Mouse (Mus musculus) embryonic fibroblast, embryonic 13.5 days (primary cell): ENCODE data around the gene Cast.

ENCODE experiments used
- CTCF ChIP-seq: IDR thresholded peaks from 2 replicates; pipeline ENCODE4 v1.5.1; 2011; ENCODE audit warnings: mild to moderate bottlenecking, control low read depth, low read length, moderate library complexity, borderline replicate concordance; ENCODE audit not compliant: insufficient read depth
- POLR2A ChIP-seq: IDR thresholded peaks from 2 replicates; pipeline ENCODE4 v1.6.1; 2011; ENCODE audit warnings: low read depth, mild to moderate bottlenecking, control low read depth, low read length, moderate library complexity

DNA sequence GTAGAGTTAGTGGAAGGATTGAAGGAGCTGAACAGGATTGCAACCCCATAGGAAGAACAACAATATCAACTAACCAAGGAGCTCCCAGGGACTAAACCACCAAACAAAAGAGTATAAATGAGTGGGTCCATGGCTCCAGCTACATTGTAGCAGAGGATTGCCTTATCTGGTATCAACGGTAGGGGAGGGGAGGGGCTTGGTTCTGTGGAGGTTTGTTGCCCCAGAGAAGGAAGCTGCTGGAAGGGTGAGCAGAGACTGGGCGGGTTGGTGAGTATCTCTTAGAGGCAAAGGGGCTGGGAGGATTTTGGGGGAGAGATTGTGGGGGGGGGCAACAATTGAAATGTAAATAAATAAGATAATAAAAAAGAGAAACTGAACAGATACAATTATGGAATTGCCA, 89.6 kb downstream of the Cast start:
- TF ChIP-seq CTCF (no peak), POLR2A (no peak)
